Mouse (Mus musculus): ENCODE results near the gene Map1s. TPM values are rescaled to one million over a fixed set of nuclear protein-coding genes. Genes with fewer than 3 reads are reported as not detected.

Gene Map1s
- polyA plus RNA-seq, 1 experiment from 2014 or later: 13.8 TPM

DNA sequence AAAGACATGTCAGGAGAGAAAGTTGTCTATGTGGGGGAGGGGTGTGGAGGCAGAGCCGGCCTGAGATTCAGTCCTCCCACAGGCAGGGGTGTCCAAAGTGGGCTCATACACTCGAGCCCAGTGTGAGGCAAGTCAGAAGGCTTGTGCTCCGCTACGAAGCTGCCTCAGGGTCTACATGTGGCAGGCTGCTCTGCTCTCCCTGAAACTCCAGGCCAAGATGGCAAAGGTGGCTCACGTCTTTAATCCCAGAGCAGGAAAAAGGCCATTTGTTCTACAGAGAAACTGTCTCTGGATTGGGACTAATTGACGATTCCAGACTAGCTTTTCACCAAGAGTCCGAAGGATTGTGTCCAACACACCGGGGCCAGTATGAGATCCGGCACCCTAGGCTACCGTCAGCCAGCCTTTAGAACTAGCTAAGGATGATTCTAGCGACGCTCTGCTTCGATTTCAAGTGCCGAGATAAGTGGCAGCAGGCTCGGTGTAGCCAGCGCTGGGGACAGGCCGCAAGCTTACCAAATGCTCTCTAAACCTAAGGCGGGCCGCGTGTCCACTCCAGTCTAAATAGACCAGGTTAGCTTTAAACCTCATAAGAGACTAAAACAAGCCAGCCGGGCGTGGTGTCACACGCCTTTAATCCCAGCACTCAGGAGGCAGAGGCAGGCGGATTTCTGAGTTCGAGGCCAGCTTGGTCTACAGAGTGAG is 9.3 kb upstream of the Map1s start:
- no peak for ATAC-seq
- no peaks in the 10 kb centered on the region for H3K9me3 ChIP-seq (ENCODE audit: control insufficient read depth)
- H3K27me3 ChIP-seq (replicated peaks; ENCODE audit: control insufficient read depth, insufficient read depth, low read length): peaks cover 16% of the 10 kb centered on the region
- 0 out of 2 replicates have a peak, but pooled peaks cover 3% of the 10 kb centered on the region for H3K4me1 ChIP-seq (replicated peaks; ENCODE audit: control insufficient read depth, insufficient read depth, low read length)
- 1% methylated on average over 25 of the region's 25 CpGs for WGBS
- peak overlapping the region; percentile 67 for H3K4me2 ChIP-seq (replicated peaks; ENCODE audit: low read depth)
- peak overlapping the region; percentile 92 for H3K9ac ChIP-seq (ENCODE audit: low read depth, low read length)
- no peak overlapping the region; the same call in 1 of the 2 replicates for H3K27ac ChIP-seq (ENCODE audit: low read depth, low read length)
- TF ChIP-seq CTCF (IDR thresholded peaks at IDR 0.05; ENCODE audit: low read depth): no peak
- peaks cover 22% of the 10 kb centered on the region for H3K36me3 ChIP-seq (ENCODE audit: control insufficient read depth, insufficient read depth)
- H3K4me3 ChIP-seq (ENCODE audit: low read depth, low read length): peak overlapping the region; percentile 89

DNA sequence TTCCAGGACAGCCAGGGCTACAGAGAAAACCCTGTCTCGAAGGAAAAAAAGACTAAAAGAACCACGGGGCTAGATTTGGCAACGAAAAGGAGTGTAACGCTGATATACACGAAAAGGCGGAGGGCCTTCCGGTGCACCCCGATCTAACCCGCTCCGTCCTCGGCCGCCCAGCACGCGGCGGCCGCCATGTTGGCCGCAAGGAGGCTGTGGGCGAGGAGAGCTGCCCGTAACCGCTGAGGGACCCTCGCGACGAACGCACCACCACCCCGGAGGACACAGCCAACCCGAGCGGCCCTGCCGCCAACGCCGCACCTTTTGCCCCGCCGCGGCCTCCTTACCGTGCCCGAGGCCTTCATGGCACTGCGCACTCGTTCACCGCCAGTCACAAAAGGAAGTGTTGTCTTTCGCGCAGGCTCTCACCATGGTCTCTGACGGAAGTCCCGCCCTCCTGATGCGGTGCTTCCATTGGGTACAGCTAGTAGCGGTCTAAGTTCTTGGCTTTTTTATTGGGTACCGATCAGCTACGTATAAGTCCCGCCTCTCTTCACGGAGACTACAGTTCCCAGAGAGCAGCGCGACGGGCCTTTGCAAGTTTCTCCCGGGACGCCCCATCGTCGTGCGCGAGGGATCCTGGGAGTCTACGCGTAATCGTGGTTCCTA is 8.6 kb upstream of the Map1s start, which contains the start of gene Rpl18a:
TSS of gene Rpl18a (minus strand) at position 392 of the 660 bp plus-strand sequence.
- under 1% methylated on average over 59 of the region's 60 CpGs for WGBS
- Histone ChIP-seq H3K36me3 (ENCODE audit: control insufficient read depth, insufficient read depth) (peaks cover 22% of the 10 kb centered on the region), H3K4me3 (ENCODE audit: low read depth, low read length) (peak within 1 kb of the TSS; percentile 89), H3K4me2 (replicated peaks; ENCODE audit: low read depth) (peak within 1 kb of the TSS; percentile 67), H3K9ac (ENCODE audit: low read depth, low read length) (peak within 1 kb of the TSS; percentile 92), H3K4me1 (replicated peaks; ENCODE audit: control insufficient read depth, insufficient read depth, low read length) (no peaks in the 10 kb centered on the region), H3K27me3 (replicated peaks; ENCODE audit: control insufficient read depth, insufficient read depth, low read length) (peaks cover 11% of the 10 kb centered on the region; the same call in 1 of the 2 replicates), H3K9me3 (ENCODE audit: control insufficient read depth) (no peaks in the 10 kb centered on the region), H3K27ac (ENCODE audit: low read depth, low read length) (peak within 1 kb of the TSS; percentile 51)
- peak; percentile 42 for TF ChIP-seq CTCF (IDR thresholded peaks at IDR 0.05; ENCODE audit: low read depth)
- peak; percentile 99 for ATAC-seq

DNA sequence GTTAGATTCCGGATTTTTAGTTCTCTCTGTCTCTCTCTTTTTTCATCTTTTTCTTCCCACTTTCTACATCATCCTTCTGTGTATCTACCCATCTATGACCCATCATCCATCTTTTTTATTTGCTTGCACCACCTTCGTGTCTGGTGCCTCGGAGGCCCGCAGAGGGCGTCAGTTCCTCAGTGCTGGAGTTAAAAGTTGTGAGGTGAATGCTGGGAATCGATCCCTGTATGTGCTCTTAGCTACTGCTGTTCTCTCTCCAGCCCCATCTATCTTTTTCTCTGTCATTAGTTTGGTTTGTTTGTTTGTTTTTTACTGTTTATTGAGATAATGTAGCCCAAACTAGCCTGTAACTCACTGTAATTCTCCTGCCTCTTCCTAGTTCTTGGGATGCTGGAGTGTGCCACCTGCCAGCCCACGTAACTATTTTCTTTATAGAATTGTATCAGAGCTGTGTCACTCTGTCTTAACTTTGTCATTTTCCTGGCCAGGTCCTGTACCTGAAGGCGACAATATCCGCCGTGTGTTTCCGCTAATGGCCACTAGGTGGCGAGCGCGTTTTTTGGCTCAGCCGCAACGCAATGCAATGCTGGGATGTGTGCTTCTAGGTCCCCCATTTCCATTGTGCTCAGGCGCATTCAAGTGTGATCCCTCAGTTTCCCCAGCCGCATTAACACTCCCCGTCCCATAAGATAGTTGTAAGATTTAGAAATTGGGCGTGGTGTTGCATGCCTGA is 7.9 kb upstream of the Map1s start:
- under 1% methylated on average over 20 of the region's 20 CpGs for WGBS

DNA sequence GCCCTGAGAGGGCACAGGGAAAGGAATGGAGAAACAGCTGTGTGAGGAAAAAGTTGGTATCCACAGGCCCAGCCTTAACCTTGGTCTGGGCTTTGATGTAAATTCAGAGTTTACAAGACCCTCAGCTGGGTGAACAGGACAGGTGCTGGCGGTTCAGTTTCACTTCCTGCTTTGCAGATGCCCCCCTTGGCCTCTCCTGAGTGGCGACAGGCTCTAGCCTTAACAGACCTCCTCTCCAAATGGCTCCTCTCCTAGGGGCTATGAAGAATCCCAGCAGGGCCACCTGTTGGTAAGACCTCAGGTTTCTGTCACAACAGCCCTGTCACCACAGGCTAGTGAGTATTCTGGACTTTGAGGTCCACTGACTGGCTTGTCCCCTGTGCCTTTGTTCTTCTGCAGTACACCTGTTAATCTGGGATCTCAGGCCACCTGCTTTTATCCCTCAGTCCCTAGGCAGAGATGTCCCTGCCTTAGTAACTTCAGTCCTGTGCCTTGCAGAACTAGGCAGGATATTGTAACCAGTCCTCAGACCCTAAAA is 7.0 kb upstream of the Map1s start:
- Histone ChIP-seq H3K9ac (ENCODE audit: low read depth, low read length) (no peak overlapping the region), H3K36me3 (ENCODE audit: control insufficient read depth, insufficient read depth) (peaks cover 22% of the 10 kb centered on the region), H3K4me3 (ENCODE audit: low read depth, low read length) (no peak overlapping the region), H3K4me2 (replicated peaks; ENCODE audit: low read depth) (no peak overlapping the region), H3K9me3 (ENCODE audit: control insufficient read depth) (no peaks in the 10 kb centered on the region), H3K27ac (ENCODE audit: low read depth, low read length) (no peak overlapping the region), H3K27me3 (replicated peaks; ENCODE audit: control insufficient read depth, insufficient read depth, low read length) (no peaks in the 10 kb centered on the region), H3K4me1 (replicated peaks; ENCODE audit: control insufficient read depth, insufficient read depth, low read length) (no peaks in the 10 kb centered on the region)
- ATAC-seq: no peak
- WGBS: 50% methylated on average over 2 of the region's 2 CpGs
- no peak for TF ChIP-seq CTCF (IDR thresholded peaks at IDR 0.05; ENCODE audit: low read depth)

More for the DNA sequence above, 7.9 kb upstream of the Map1s start:
- Histone ChIP-seq H3K36me3 (ENCODE audit: control insufficient read depth, insufficient read depth) (peaks cover 22% of the 10 kb centered on the region), H3K27me3 (replicated peaks; ENCODE audit: control insufficient read depth, insufficient read depth, low read length) (peaks cover 6% of the 10 kb centered on the region; the same call in 1 of the 2 replicates), H3K9me3 (ENCODE audit: control insufficient read depth) (no peaks in the 10 kb centered on the region), H3K27ac (ENCODE audit: low read depth, low read length) (peak overlapping the region; percentile 51), H3K9ac (ENCODE audit: low read depth, low read length) (peak overlapping the region; percentile 49), H3K4me3 (ENCODE audit: low read depth, low read length) (peak overlapping the region; percentile 89), H3K4me2 (replicated peaks; ENCODE audit: low read depth) (peak overlapping the region; percentile 67), H3K4me1 (replicated peaks; ENCODE audit: control insufficient read depth, insufficient read depth, low read length) (no peaks in the 10 kb centered on the region)
- ATAC-seq: peak; percentile 50
- peak; percentile 97 for TF ChIP-seq CTCF (IDR thresholded peaks at IDR 0.05; ENCODE audit: low read depth)

DNA sequence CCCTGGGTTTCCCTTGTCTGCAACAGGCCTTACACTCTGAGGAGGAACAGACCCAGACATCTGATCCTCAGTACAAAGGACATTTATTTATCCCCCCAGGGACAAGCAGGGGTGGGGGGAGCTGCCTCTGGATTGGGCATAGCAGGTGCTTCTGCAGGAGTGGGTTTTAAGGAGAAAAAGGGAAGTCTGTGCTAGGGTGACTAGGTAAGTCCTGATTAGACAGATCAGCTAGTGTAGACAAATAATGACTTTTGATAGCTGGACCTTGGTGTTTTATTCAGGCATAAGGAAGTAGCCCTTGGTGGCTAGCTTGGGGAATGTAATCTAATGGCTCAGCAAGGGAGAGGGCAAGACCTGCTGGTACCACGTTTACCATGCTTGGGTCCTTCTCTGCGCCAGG is 6.5 kb upstream of the Map1s start:
- Histone ChIP-seq H3K4me2 (replicated peaks; ENCODE audit: low read depth) (no peak overlapping the region), H3K9ac (ENCODE audit: low read depth, low read length) (no peak overlapping the region), H3K27ac (ENCODE audit: low read depth, low read length) (no peak overlapping the region), H3K36me3 (ENCODE audit: control insufficient read depth, insufficient read depth) (peaks cover 17% of the 10 kb centered on the region), H3K4me1 (replicated peaks; ENCODE audit: control insufficient read depth, insufficient read depth, low read length) (no peaks in the 10 kb centered on the region), H3K27me3 (replicated peaks; ENCODE audit: control insufficient read depth, insufficient read depth, low read length) (no peaks in the 10 kb centered on the region), H3K4me3 (ENCODE audit: low read depth, low read length) (no peak overlapping the region), H3K9me3 (ENCODE audit: control insufficient read depth) (no peaks in the 10 kb centered on the region)
- ATAC-seq: no peak
- TF ChIP-seq CTCF (IDR thresholded peaks at IDR 0.05; ENCODE audit: low read depth): no peak
- WGBS: 87% methylated on average over 2 of the region's 2 CpGs
